8 mouse cellular contexts compared by ENCODE assay signal in genomic region chr13:12395571-12395970, GRCm38 (mm10). TPM values are rescaled to one million over a fixed set of nuclear protein-coding genes. Genes with fewer than 3 reads are reported as not detected.
A peak's percentile ranks its signal among the peaks of the same experiment; 100 is the strongest.
DNase-seq lines count a peak whose midpoint lies in the region; ATAC-seq lines count a peak whose summit lies in the region.

No protein-coding gene starts in this region.

- H3K4me1 ChIP-seq in heart, embryonic 13.5 days = peaks cover 10% of the 10 kb centered on the region
- peaks cover 8% of the 10 kb centered on the region for H3K4me1 ChIP-seq in hindbrain, embryonic 12.5 days

- peak overlapping the region; percentile 96 for H3K4me2 ChIP-seq in heart, embryonic 13.5 days
- peak overlapping the region; percentile 74 for H3K4me2 ChIP-seq in hindbrain, embryonic 12.5 days (replicated peaks)

- H3K9me3 ChIP-seq in heart, embryonic 13.5 days = no peaks in the 10 kb centered on the region
- H3K9me3 ChIP-seq in hindbrain, embryonic 12.5 days (replicated peaks) = no peaks in the 10 kb centered on the region

- peaks cover 4% of the 10 kb centered on the region; the same call in 1 of the 2 replicates for H3K27me3 ChIP-seq in heart, embryonic 13.5 days (replicated peaks)
- H3K27me3 ChIP-seq in hindbrain, embryonic 12.5 days = peaks cover 11% of the 10 kb centered on the region; the same call in 1 of the 2 replicates

- no peak overlapping the region for H3K27ac ChIP-seq in heart, embryonic 13.5 days (replicated peaks)
- no peak overlapping the region for H3K27ac ChIP-seq in hindbrain, embryonic 12.5 days

- ATAC-seq in heart, embryonic 13.5 days (ENCODE audit: extremely low read depth, insufficient number of reproducible peaks, low FRiP score, low TSS enrichment) = peak; percentile 6; the same call in 1 of the 2 replicates
- no peak for ATAC-seq in hindbrain, embryonic 12.5 days (ENCODE audit: low FRiP score)
- peak; percentile 22 for ATAC-seq in megakaryocyte, adult 5-6 weeks (ENCODE audit: poor library complexity, severe bottlenecking)

- H3K4me3 ChIP-seq in heart, embryonic 13.5 days = peak overlapping the region; percentile 91
- peak overlapping the region; percentile 66 for H3K4me3 ChIP-seq in hindbrain, embryonic 12.5 days

- DNase-seq in heart, adult 18-20 months = no peak
- peak; percentile 64 for DNase-seq in CD4-positive, CD25-positive, alpha-beta regulatory T cell, adult 2 months (ENCODE audit: low read depth, low spot score)
- DNase-seq in c-Kit-positive CD71-positive TER-119-negative erythroid progenitor cells, embryonic 14.5 days (ENCODE audit: low read depth) = peak; percentile 35
- no peak for DNase-seq in frontal cortex, adult 2 months (ENCODE audit: extremely low spot score in 1 of 2, low spot score in 1 of 2)
- no peak for DNase-seq in left cerebral cortex, adult 11 months (ENCODE audit: low spot score)

- H3K9ac ChIP-seq in heart, embryonic 13.5 days = peak overlapping the region; percentile 85
- peak overlapping the region; percentile 57 for H3K9ac ChIP-seq in hindbrain, embryonic 12.5 days

- peaks cover 34% of the 10 kb centered on the region for H3K36me3 ChIP-seq in heart, embryonic 13.5 days
- peaks cover 18% of the 10 kb centered on the region for H3K36me3 ChIP-seq in hindbrain, embryonic 12.5 days

- WGBS in heart, embryonic 13.5 days = under 1% methylated on average over 23 of the region's 23 CpGs
- WGBS in hindbrain, embryonic 12.5 days = under 1% methylated on average over 23 of the region's 23 CpGs

RNA-seq across cellular contexts. Expression of gene Heatr1, which starts 0.7 kb away (rescaled TPM):
- 8.8 and 10.1 TPM in 2 replicates for polyA plus RNA-seq in heart, embryonic 13.5 days (2015; fragmentation: Nextera tagmentation; extraction: Ambion mirVana)
- 10 to 100 TPM; 15.8 to 16.4 TPM for total RNA-seq in heart, adult 18-20 months (2021)
- polyA plus RNA-seq in hindbrain, embryonic 12.5 days (2016; fragmentation: Nextera tagmentation; extraction: Ambion mirVana) = 24.8 and 26.8 TPM in 2 replicates
- 15.8 and 18.7 TPM in 2 replicates for total RNA-seq in megakaryocyte, adult 5-6 weeks (2015)
- total RNA-seq in megakaryocyte, adult 5-6 weeks (2017) = 38.3 and 52.8 TPM in 2 replicates
- polyA plus RNA-seq in frontal cortex, adult 2 months (2012; rRNA removed) = 21.7 and 24.8 TPM in 2 replicates

RNA-seq across cellular contexts. Expression of gene Actn2, which starts 55.0 kb away (rescaled TPM):
- 1,324 and 1,364 TPM in 2 replicates for polyA plus RNA-seq in heart, embryonic 13.5 days (2015; fragmentation: Nextera tagmentation; extraction: Ambion mirVana)
- total RNA-seq in heart, adult 18-20 months (2021) = 1,000 to 10,000 TPM; 1,714 to 1,786 TPM
- 6.2 and 26.2 TPM in 2 replicates for polyA plus RNA-seq in hindbrain, embryonic 12.5 days (2016; fragmentation: Nextera tagmentation; extraction: Ambion mirVana)
- total RNA-seq in megakaryocyte, adult 5-6 weeks (2015) = 0.78 TPM in 1 of 2 replicates, not detected in the other
- 0.11 TPM in 1 of 2 replicates, not detected in the other for total RNA-seq in megakaryocyte, adult 5-6 weeks (2017)
- polyA plus RNA-seq in frontal cortex, adult 2 months (2012; rRNA removed) = 25.8 and 26.1 TPM in 2 replicates

Comparison
In these comparisons a context has a peak if more than half of its experiments do, and no peak if none do; other contexts are left out.
1. DNase-seq: peak in CD4-positive, CD25-positive, alpha-beta regulatory T cell, adult 2 months (single experiment) and c-Kit-positive CD71-positive TER-119-negative erythroid progenitor cells, embryonic 14.5 days (single experiment); none in heart, adult 18-20 months (0 of 2), frontal cortex, adult 2 months (0 of 2) and left cerebral cortex, adult 11 months (single experiment).
2. RNA of gene Actn2, which starts 55.0 kb away (polyA plus RNA-seq): 1,324 to 1,364 TPM in heart, embryonic 13.5 days; 25.8 to 26.1 TPM in frontal cortex, adult 2 months and 6.2 to 26.2 TPM in hindbrain, embryonic 12.5 days; every median in the first group is over 10 times any median in the second.